Mouse (Mus musculus) liver, embryonic 11.5 days (tissue): Measurements from ENCODE around the gene Snrpa1. TPM values are rescaled to one million over a fixed set of nuclear protein-coding genes. Genes with fewer than 3 reads are reported as not detected.
A peak's percentile ranks its signal among the peaks of the same experiment; 100 is the strongest.

ENCODE experiments used
- ATAC-seq: fragments of 200-750 bp; cut with Nextera tagmentation; replicated peaks from 2 replicates; pipeline ENCODE4 v1.8.0; 2017; ENCODE audit warnings: moderate number of reproducible peaks, mild to moderate bottlenecking, moderate TSS enrichment, moderate library complexity; ENCODE audit not compliant: low FRiP score
- DNase-seq: peaks from one replicate; pipeline ENCODE4 v3.0.0-alpha.2; 2017; ENCODE audit warnings: low spot score
- H3K27ac ChIP-seq: fragments of 300-500 bp; sonication (generic); 2 replicates; pipeline ENCODE4 v1.5.1; 2014; ENCODE audit warnings: mild to moderate bottlenecking, low read depth, low read length, control low read depth
- H3K27me3 ChIP-seq: fragments of 300-500 bp; sonication (generic); replicated peaks from 2 replicates; pipeline ENCODE4 v1.6.1; 2014; ENCODE audit warnings: low read length, mixed read lengths; ENCODE audit not compliant: control insufficient read depth, insufficient read depth
- H3K36me3 ChIP-seq: fragments of 300-500 bp; sonication (generic); 2 replicates; pipeline ENCODE4 v1.6.1; 2014; ENCODE audit warnings: mild to moderate bottlenecking, low read length, moderate library complexity, mixed read lengths; ENCODE audit not compliant: control insufficient read depth, insufficient read depth
- H3K4me1 ChIP-seq: fragments of 300-500 bp; sonication (generic); replicated peaks from 2 replicates; pipeline ENCODE4 v1.6.1; 2014; ENCODE audit warnings: low read length, mixed read lengths; ENCODE audit not compliant: control insufficient read depth, insufficient read depth
- H3K4me2 ChIP-seq: fragments of 300-500 bp; sonication (generic); 2 replicates; pipeline ENCODE4 v1.6.1; 2014; ENCODE audit warnings: mild to moderate bottlenecking, control low read depth, moderate library complexity
- H3K4me3 ChIP-seq: fragments of 300-500 bp; sonication (generic); 2 replicates; pipeline ENCODE4 v1.5.1; 2014; ENCODE audit warnings: low read depth, low read length, control low read depth
- H3K9ac ChIP-seq: fragments of 300-500 bp; sonication (generic); 2 replicates; pipeline ENCODE4 v1.6.1; 2014; ENCODE audit warnings: low read depth, low read length, control low read depth
- H3K9me3 ChIP-seq: fragments of 300-500 bp; sonication (generic); 2 replicates; pipeline ENCODE4 v1.6.1; 2016; ENCODE audit warnings: low read length, inconsistent platforms, mixed read lengths; ENCODE audit not compliant: control insufficient read depth
- WGBS: fragments of 180-500 bp; shearing (Covaris S2); extraction: QIAGEN DNeasy Blood & Tissue Kit; methylation state at CpG from one replicate; pipeline ENCODE4 v1.1.7; 2014; 5-methylcytosine and 5-hydroxymethylcytosine counted together
- polyA plus RNA-seq: library from polyadenylated mRNA; unstranded; fragments of >200 nt; fragmentation: Nextera tagmentation; extraction: Ambion mirVana; gene quantifications from 2 replicates; pipeline ENCODE4 v1.2.1, GENCODE M21; 2014

Snrpa1 gene
- 237 and 251 TPM in 2 replicates for polyA plus RNA-seq

- H3K9ac ChIP-seq, result peak within 1 kb of the TSS; percentile 92
- peaks cover 10% of the 10 kb centered on the region for H3K4me1 ChIP-seq
- peak within 1 kb of the TSS; percentile 84 for H3K4me2 ChIP-seq
- H3K9me3 ChIP-seq, result no peaks in the 10 kb centered on the region
- DNase-seq, result no peak
- WGBS, result 71% methylated on average over 1 of the region's 1 CpGs
- H3K27me3 ChIP-seq, result no peaks in the 10 kb centered on the region
- peak within 1 kb of the TSS; percentile 72 for H3K4me3 ChIP-seq
- H3K27ac ChIP-seq, result no peak within 1 kb of the TSS
- no peak for ATAC-seq
- peaks cover 14% of the 10 kb centered on the region; the same call in 1 of the 2 replicates for H3K36me3 ChIP-seq
These were observed at the start of gene Snrpa1 for GRCm38 (mm10) chr7:66058703-66059102. Gene Snrpa1, plus strand, starts transcription at chr7:66059003.

GRCm38 (mm10) chr7:66010518-66010917 lies 48.3 kb upstream of the Snrpa1 start:
- Histone ChIP-seq H3K4me1 (no peaks in the 10 kb centered on the region), H3K36me3 (no peaks in the 10 kb centered on the region), H3K4me3 (no peak overlapping the region), H3K27me3 (no peaks in the 10 kb centered on the region), H3K9ac (no peak overlapping the region), H3K9me3 (no peaks in the 10 kb centered on the region), H3K27ac (no peak overlapping the region), H3K4me2 (no peak overlapping the region)
- WGBS, result 77% methylated on average over 6 of the region's 6 CpGs
- ATAC-seq (no peak), DNase-seq (no peak)

GRCm38 (mm10) chr7:66027747-66028146 lies 31.1 kb upstream of the Snrpa1 start:
- no peaks in the 10 kb centered on the region for H3K9me3 ChIP-seq
- ATAC-seq (no peak), DNase-seq (no peak)
- H3K4me3 ChIP-seq, result no peak overlapping the region
- H3K4me2 ChIP-seq, result no peak overlapping the region
- 71% methylated on average over 2 of the region's 2 CpGs for WGBS
- no peaks in the 10 kb centered on the region for H3K27me3 ChIP-seq
- H3K9ac ChIP-seq, result no peak overlapping the region
- no peaks in the 10 kb centered on the region for H3K4me1 ChIP-seq
- no peaks in the 10 kb centered on the region for H3K36me3 ChIP-seq
- no peak overlapping the region for H3K27ac ChIP-seq

GRCm38 (mm10) chr7:66028766-66029512 lies 29.9 kb upstream of the Snrpa1 start:
- H3K27ac ChIP-seq, result no peak overlapping the region
- WGBS, result 66% methylated on average over 6 of the region's 6 CpGs
- no peak for DNase-seq
- no peaks in the 10 kb centered on the region for H3K27me3 ChIP-seq
- H3K4me2 ChIP-seq, result no peak overlapping the region
- no peaks in the 10 kb centered on the region for H3K4me1 ChIP-seq
- no peak for ATAC-seq
- H3K36me3 ChIP-seq, result no peaks in the 10 kb centered on the region
- no peak overlapping the region for H3K4me3 ChIP-seq
- no peaks in the 10 kb centered on the region for H3K9me3 ChIP-seq
- no peak overlapping the region for H3K9ac ChIP-seq

GRCm38 (mm10) chr7:66036809-66037208 lies 22.0 kb upstream of the Snrpa1 start:
- ATAC-seq (no peak), DNase-seq (no peak)
- no peak overlapping the region for H3K4me3 ChIP-seq
- H3K9ac ChIP-seq, result no peak overlapping the region
- 63% methylated on average over 8 of the region's 8 CpGs for WGBS
- no peak overlapping the region for H3K27ac ChIP-seq
- H3K9me3 ChIP-seq, result no peaks in the 10 kb centered on the region
- no peaks in the 10 kb centered on the region for H3K36me3 ChIP-seq
- no peaks in the 10 kb centered on the region for H3K27me3 ChIP-seq
- H3K4me2 ChIP-seq, result no peak overlapping the region
- no peaks in the 10 kb centered on the region for H3K4me1 ChIP-seq

GRCm38 (mm10) chr7:66038261-66038660 lies 20.5 kb upstream of the Snrpa1 start:
- WGBS, result 58% methylated on average over 3 of the region's 3 CpGs
- DNase-seq (no peak), ATAC-seq (no peak)
- Histone ChIP-seq H3K27ac (no peak overlapping the region), H3K4me2 (no peak overlapping the region), H3K9me3 (no peaks in the 10 kb centered on the region), H3K4me3 (no peak overlapping the region), H3K36me3 (no peaks in the 10 kb centered on the region), H3K4me1 (no peaks in the 10 kb centered on the region), H3K9ac (no peak overlapping the region), H3K27me3 (no peaks in the 10 kb centered on the region)

GRCm38 (mm10) chr7:66038730-66039129 lies 20.1 kb upstream of the Snrpa1 start:
- no peak for DNase-seq
- no peak for ATAC-seq
- H3K4me2 ChIP-seq, result no peak overlapping the region

GRCm38 (mm10) chr7:66040026-66040814 lies 18.6 kb upstream of the Snrpa1 start:
- 68% methylated on average over 18 of the region's 18 CpGs for WGBS
- no peak for DNase-seq
- no peaks in the 10 kb centered on the region for H3K4me1 ChIP-seq
- H3K36me3 ChIP-seq, result no peaks in the 10 kb centered on the region
- no peak overlapping the region for H3K27ac ChIP-seq
- no peak overlapping the region for H3K4me2 ChIP-seq
- H3K4me3 ChIP-seq, result no peak overlapping the region
- ATAC-seq, result no peak
- no peaks in the 10 kb centered on the region for H3K9me3 ChIP-seq
- no peak overlapping the region for H3K9ac ChIP-seq
- no peaks in the 10 kb centered on the region for H3K27me3 ChIP-seq

More at GRCm38 (mm10) chr7:66038730-66039129, 20.1 kb upstream of the Snrpa1 start:
- no peak overlapping the region for H3K9ac ChIP-seq
- WGBS, result 81% methylated on average over 11 of the region's 11 CpGs
- H3K9me3 ChIP-seq, result no peaks in the 10 kb centered on the region
- H3K27me3 ChIP-seq, result no peaks in the 10 kb centered on the region
- H3K4me3 ChIP-seq, result no peak overlapping the region
- H3K4me1 ChIP-seq, result no peaks in the 10 kb centered on the region
- H3K36me3 ChIP-seq, result no peaks in the 10 kb centered on the region
- no peak overlapping the region for H3K27ac ChIP-seq
